Mouse (Mus musculus): ENCODE results near the gene Kmt2c. TPM values are rescaled to one million over a fixed set of nuclear protein-coding genes. Genes with fewer than 3 reads are reported as not detected.
"Not testable (repeated sequence)": the region's sequence is repeated elsewhere in the genome, so short reads cannot be mapped to it uniquely, and the experiment has no call there.

Kmt2c gene
- total RNA-seq, 1 experiment from 2014 or later = 59.7 TPM

- no peak for ATAC-seq (replicated peaks; ENCODE audit: low read depth, poor library complexity, severe bottlenecking)
These were observed 252.1 kb downstream of the Kmt2c start for GRCm38 (mm10) chr5:25246473-25246865.

- ATAC-seq (replicated peaks; ENCODE audit: low read depth, poor library complexity, severe bottlenecking) = no peak
These were observed 252.6 kb downstream of the Kmt2c start for GRCm38 (mm10) chr5:25245806-25246472.

DNA sequence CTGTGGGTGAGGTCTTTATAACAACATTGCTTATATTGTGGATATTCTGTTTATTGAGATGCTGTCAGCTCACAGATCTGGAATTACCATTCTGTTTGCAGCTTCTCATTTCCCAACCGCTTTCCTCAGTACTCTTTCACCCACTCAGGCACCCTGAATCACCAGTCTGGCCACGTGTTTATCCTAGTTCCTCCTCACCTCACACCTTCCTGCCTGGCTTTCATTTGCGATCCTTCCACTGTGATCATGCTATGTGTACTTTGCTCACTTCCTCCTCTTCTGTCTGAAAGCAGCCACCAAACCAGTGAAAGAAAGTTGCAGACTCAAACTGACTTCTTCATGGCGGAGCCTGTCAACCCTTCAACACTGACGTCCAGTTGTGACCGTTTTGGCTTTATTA lies 255.5 kb downstream of the Kmt2c start:
- ATAC-seq (replicated peaks; ENCODE audit: low read depth, poor library complexity, severe bottlenecking) = no peak

GRCm38 (mm10) chr5:25224377-25224776 lies 274.2 kb downstream of the Kmt2c start:
- ATAC-seq (replicated peaks; ENCODE audit: low read depth, poor library complexity, severe bottlenecking) = not testable (repeated sequence)

GRCm38 (mm10) chr5:25222752-25223702 lies 275.6 kb downstream of the Kmt2c start, which contains the start of gene E130116L18Rik:
Gene E130116L18Rik (minus strand): TSS chr5:25223153.
- peak; percentile 95 for ATAC-seq (replicated peaks; ENCODE audit: low read depth, poor library complexity, severe bottlenecking)

Other genes starting within 250 kb of the Kmt2c start
- gene Cct8l1, start 17.3 kb upstream of the Kmt2c start, total RNA-seq (2017) = not detected in 2 replicates
- 14.8 and 15.3 TPM in 2 replicates for gene Xrcc2, start 207.0 kb upstream of the Kmt2c start, total RNA-seq (2017)

All from common myeloid progenitor, adult 5-6 weeks (primary cell).